Mouse (Mus musculus) frontal cortex, postnatal 36 days (tissue): ENCODE results near the gene Ifi211.
"Not testable (repeated sequence)": the region's sequence is repeated elsewhere in the genome, so short reads cannot be mapped to it uniquely, and the experiment has no call there.

Experiments
- DNase-seq, 2 experiments: peaks; one replicate each; pipeline ENCODE4 v3.0.0; 2022; ENCODE audit warnings: low spot score in 2 of 2

The Ifi211 gene

GRCm38 (mm10) chr1:173912548-173913255 is at the start of gene Ifi211:
Ifi211 (minus strand) TSS chr1:173913046.
- not testable (repeated sequence) for DNase-seq

GRCm38 (mm10) chr1:173961491-173961890 is 48.6 kb upstream of the Ifi211 start:
- not testable (repeated sequence) for DNase-seq

GRCm38 (mm10) chr1:173959998-173960397 is 47.2 kb upstream of the Ifi211 start:
- not testable (repeated sequence) for DNase-seq

GRCm38 (mm10) chr1:173955839-173956527 is 43.1 kb upstream of the Ifi211 start:
- DNase-seq = not testable (repeated sequence)

- DNase-seq = no peak
Measured at GRCm38 (mm10) chr1:173955071-173955796, 42.4 kb upstream of the Ifi211 start.

GRCm38 (mm10) chr1:173953563-173953962 is 40.7 kb upstream of the Ifi211 start:
- no peak for DNase-seq

- not testable (repeated sequence) for DNase-seq
Measured at GRCm38 (mm10) chr1:173949044-173949443, 36.2 kb upstream of the Ifi211 start.

- DNase-seq = not testable (repeated sequence)
Measured at GRCm38 (mm10) chr1:173942780-173943066, 29.9 kb upstream of the Ifi211 start.

- DNase-seq = not testable (repeated sequence)
Measured at GRCm38 (mm10) chr1:173941924-173942779, 29.3 kb upstream of the Ifi211 start, which contains the start of the genes Mndal and Ifi203. Mndal (minus strand) TSS chr1:173942491. Ifi203 (minus strand) TSS chr1:173942672.

- DNase-seq = not testable (repeated sequence)
Measured at GRCm38 (mm10) chr1:173941522-173941921, 28.7 kb upstream of the Ifi211 start.

GRCm38 (mm10) chr1:173919279-173919678 is 6.4 kb upstream of the Ifi211 start:
- DNase-seq = not testable (repeated sequence)

GRCm38 (mm10) chr1:173914559-173914958 is 1.7 kb upstream of the Ifi211 start:
- DNase-seq = no peak

- DNase-seq = not testable (repeated sequence)
Measured at GRCm38 (mm10) chr1:173913256-173913791, 478 bp upstream of the Ifi211 start.

- DNase-seq = no peak
Measured at GRCm38 (mm10) chr1:173911808-173912464, 910 bp downstream of the Ifi211 start.

GRCm38 (mm10) chr1:173908390-173908789 is 4.5 kb downstream of the Ifi211 start:
- DNase-seq = not testable (repeated sequence)

- DNase-seq = not testable (repeated sequence)
Measured at GRCm38 (mm10) chr1:173905885-173906284, 7.0 kb downstream of the Ifi211 start.

GRCm38 (mm10) chr1:173889741-173890140 is 23.1 kb downstream of the Ifi211 start:
- not testable (repeated sequence) for DNase-seq

GRCm38 (mm10) chr1:173887026-173887787 is 25.6 kb downstream of the Ifi211 start:
- DNase-seq = not testable (repeated sequence)

GRCm38 (mm10) chr1:173880004-173880666 is 32.7 kb downstream of the Ifi211 start:
- DNase-seq = peak in 1 of 2 experiments; percentile 3
